Mouse (Mus musculus) liver, adult 2 months (tissue): ENCODE data around the gene Bmp6.

Source experiments
- CTCF ChIP-seq: fragments of 200-500 bp; IDR thresholded peaks from 2 replicates; pipeline ENCODE4 v1.5.1; 2011; ENCODE audit warnings: low read depth, low read length, control low read depth
- POLR2A ChIP-seq: fragments of 200-500 bp; IDR thresholded peaks from 2 replicates; pipeline ENCODE4 v1.6.1; 2011; ENCODE audit warnings: low read length, control low read depth; ENCODE audit not compliant: insufficient read depth; ENCODE audit errors: extremely low read depth

- no peak for TF ChIP-seq POLR2A
- TF ChIP-seq CTCF = no peak
Observed at GRCm38 (mm10) chr13:38345431-38345820, 519 bp downstream of the Bmp6 start.
